Mouse (Mus musculus) CH12.LX (cell line): ENCODE measurements around the gene Pald1. TPM values are rescaled to one million over a fixed set of nuclear protein-coding genes. Genes with fewer than 3 reads are reported as not detected.

Experiments used
- DNase-seq: peaks from one replicate; pipeline ENCODE4 v3.0.0-alpha.2; 2013; ENCODE audit errors: extremely low read depth
- H3K27ac ChIP-seq: 2 replicates; pipeline ENCODE4 v1.5.1; 2012; ENCODE audit warnings: low read depth, mild to moderate bottlenecking, control low read depth, moderate library complexity; ENCODE audit not compliant: insufficient read depth
- H3K27me3 ChIP-seq: replicated peaks from 2 replicates; pipeline ENCODE3; 2012; ENCODE audit warnings: inconsistent platforms
- H3K36me3 ChIP-seq, 2 experiments: replicated peaks in 1 of 2; 2 replicates each; pipeline versions ENCODE3 to v1.6.1; 2012; ENCODE audit warnings: inconsistent platforms in 1 of 2, low read length in 1 of 2, mild to moderate bottlenecking in 1 of 2, mixed read lengths in 1 of 2, moderate library complexity in 1 of 2; ENCODE audit not compliant: control insufficient read depth in 1 of 2, insufficient read depth in 1 of 2
- H3K4me1 ChIP-seq, 2 experiments: 2 replicates each; pipeline ENCODE4 v1.6.1; 2012; ENCODE audit warnings: inconsistent platforms in 1 of 2, moderate library complexity in 1 of 2; ENCODE audit not compliant: insufficient read depth in 2 of 2, control insufficient read depth in 1 of 2
- H3K4me2 ChIP-seq: 2 replicates; pipeline ENCODE4 v1.6.1; 2012; ENCODE audit warnings: low read depth, mild to moderate bottlenecking, control low read depth; ENCODE audit not compliant: poor library complexity, insufficient read depth, severe bottlenecking
- H3K4me3 ChIP-seq, 3 experiments: fragments of 150-350 bp in 1 of 3; sonication (generic) in 1 of 3; replicated peaks in 1 of 3; 2 replicates each; pipeline versions ENCODE3 to v1.5.1; 2011 to 2012; ENCODE audit warnings: low read depth in 2 of 3, low read length in 2 of 3, mild to moderate bottlenecking in 2 of 3, moderate library complexity in 2 of 3, control low read depth in 1 of 3, improper control_type of control experiment in 1 of 3, inconsistent platforms in 1 of 3, mixed read lengths in 1 of 3; ENCODE audit not compliant: poor library complexity in 1 of 3
- H3K79me2 ChIP-seq: replicated peaks from 2 replicates; pipeline ENCODE4 v1.6.1; 2012; ENCODE audit warnings: mild to moderate bottlenecking, moderate library complexity; ENCODE audit not compliant: control insufficient read depth, poor library complexity, insufficient read depth, severe bottlenecking; ENCODE audit errors: extremely low read depth
- H3K9ac ChIP-seq: 2 replicates; pipeline ENCODE4 v1.6.1; 2012; ENCODE audit warnings: low read depth, mild to moderate bottlenecking, control low read depth, moderate library complexity; ENCODE audit not compliant: insufficient read depth
- H3K9me3 ChIP-seq: replicated peaks from 2 replicates; pipeline ENCODE3; 2012; ENCODE audit warnings: low read length, inconsistent platforms, mixed read lengths
- BHLHE40 ChIP-seq: IDR thresholded peaks from 2 replicates; pipeline ENCODE4 v1.6.1; 2011; ENCODE audit warnings: mild to moderate bottlenecking, low read depth, low read length, improper control_type of control experiment
- CHD1 ChIP-seq: IDR thresholded peaks from 2 replicates; pipeline ENCODE4 v1.6.1; 2012; ENCODE audit warnings: low read depth, low read length, improper control_type of control experiment, inconsistent platforms
- CTCF ChIP-seq, 2 experiments: IDR thresholded peaks in 1 of 2; conservative IDR thresholded peaks in 1 of 2; 2 replicates each; pipeline ENCODE4 v1.5.1; 2011 to 2012; ENCODE audit warnings: low read depth in 2 of 2, low read length in 2 of 2, improper control_type of control experiment in 1 of 2, inconsistent platforms in 1 of 2, mild to moderate bottlenecking in 1 of 2, moderate library complexity in 1 of 2
- E2F4 ChIP-seq: IDR thresholded peaks from 2 replicates; pipeline ENCODE4 v1.6.1; 2011; ENCODE audit warnings: low read depth, low read length, improper control_type of control experiment; ENCODE audit not compliant: insufficient replicate concordance
- GABPA ChIP-seq: IDR thresholded peaks from 2 replicates; pipeline ENCODE4 v1.6.1; 2012; ENCODE audit warnings: low read depth, low read length, improper control_type of control experiment, inconsistent platforms; ENCODE audit not compliant: insufficient replicate concordance
- IRF4 ChIP-seq: IDR thresholded peaks from 2 replicates; pipeline ENCODE4 v1.6.1; 2014; ENCODE audit warnings: low read depth, mild to moderate bottlenecking, inconsistent platforms, low read length, improper control_type of control experiment
- JUN ChIP-seq: IDR thresholded peaks from 2 replicates; pipeline ENCODE4 v1.6.1; 2011; ENCODE audit warnings: low read depth, mild to moderate bottlenecking, low read length, improper control_type of control experiment, moderate library complexity; ENCODE audit not compliant: insufficient read depth
- JUND ChIP-seq: conservative IDR thresholded peaks from 2 replicates; pipeline ENCODE4 v1.6.1; 2011; ENCODE audit warnings: low read depth, low read length, improper control_type of control experiment
- MAFK ChIP-seq: IDR thresholded peaks from 2 replicates; pipeline ENCODE4 v1.6.1; 2011; ENCODE audit warnings: low read length, improper control_type of control experiment; ENCODE audit not compliant: insufficient replicate concordance
- MAX ChIP-seq: IDR thresholded peaks from 2 replicates; pipeline ENCODE4 v1.6.1; 2011; ENCODE audit warnings: low read length, improper control_type of control experiment
- MAZ ChIP-seq: IDR thresholded peaks from 2 replicates; pipeline ENCODE4 v1.6.1; 2012; ENCODE audit warnings: low read depth, mild to moderate bottlenecking, inconsistent platforms, low read length, improper control_type of control experiment, moderate library complexity
- MEF2A ChIP-seq: IDR thresholded peaks from 2 replicates; pipeline ENCODE4 v1.6.1; 2014; ENCODE audit warnings: low read depth, mild to moderate bottlenecking, inconsistent platforms, low read length, improper control_type of control experiment, borderline replicate concordance
- MXI1 ChIP-seq: IDR thresholded peaks from 2 replicates; pipeline ENCODE4 v1.6.1; 2011; ENCODE audit warnings: mild to moderate bottlenecking, low read depth, low read length, improper control_type of control experiment
- NELFE ChIP-seq: IDR thresholded peaks from 2 replicates; pipeline ENCODE4 v1.6.1; 2011; ENCODE audit warnings: low read depth, low read length, improper control_type of control experiment
- NRF1 ChIP-seq: IDR thresholded peaks from 2 replicates; pipeline ENCODE4 v1.6.1; 2014; ENCODE audit warnings: low read depth, mild to moderate bottlenecking, inconsistent platforms, low read length, improper control_type of control experiment, moderate library complexity
- POLR2AphosphoS2 ChIP-seq: IDR thresholded peaks from 2 replicates; pipeline ENCODE4 v1.6.1; 2011; ENCODE audit warnings: low read depth, low read length, improper control_type of control experiment
- RAD21 ChIP-seq: IDR thresholded peaks from 2 replicates; pipeline ENCODE4 v1.6.1; 2011; ENCODE audit warnings: low read depth, mild to moderate bottlenecking, low read length, improper control_type of control experiment, moderate library complexity
- RCOR1 ChIP-seq: conservative IDR thresholded peaks from 2 replicates; pipeline ENCODE4 v1.6.1; 2012; ENCODE audit warnings: low read depth, mild to moderate bottlenecking, inconsistent platforms, low read length, improper control_type of control experiment
- SIN3A ChIP-seq: IDR thresholded peaks from 2 replicates; pipeline ENCODE4 v1.6.1; 2012; ENCODE audit warnings: low read length, improper control_type of control experiment, inconsistent platforms
- SMC3 ChIP-seq: IDR thresholded peaks from 2 replicates; pipeline ENCODE4 v1.6.1; 2011; ENCODE audit warnings: low read depth, low read length, improper control_type of control experiment
- TBP ChIP-seq: conservative IDR thresholded peaks from 2 replicates; pipeline ENCODE4 v1.6.1; 2011; ENCODE audit warnings: low read depth, low read length, improper control_type of control experiment
- TCF12 ChIP-seq: IDR thresholded peaks from 2 replicates; pipeline ENCODE4 v1.6.1; 2014; ENCODE audit warnings: low read depth, mild to moderate bottlenecking, inconsistent platforms, low read length, improper control_type of control experiment
- USF2 ChIP-seq: conservative IDR thresholded peaks from 2 replicates; pipeline ENCODE4 v1.6.1; 2011; ENCODE audit warnings: low read depth, low read length, improper control_type of control experiment
- ZC3H11A ChIP-seq: IDR thresholded peaks from 2 replicates; pipeline ENCODE4 v1.6.1; 2012; ENCODE audit warnings: low read depth, mild to moderate bottlenecking, inconsistent platforms, low read length, improper control_type of control experiment
- ZKSCAN1 ChIP-seq: IDR thresholded peaks from 2 replicates; pipeline ENCODE4 v1.6.1; 2012; ENCODE audit warnings: low read depth, inconsistent platforms, low read length, improper control_type of control experiment, borderline replicate concordance
- ZNF384 ChIP-seq: IDR thresholded peaks from 2 replicates; pipeline ENCODE4 v1.6.1; 2012; ENCODE audit warnings: low read depth, low read length, improper control_type of control experiment, inconsistent platforms
- dilution Hi-C: fragments of 300-500 bp; cut with MboI; formaldehyde crosslinking; loops from 2 replicates; pipeline ENCODE4 v1.14.3; 2020; ENCODE audit warnings: low sequenced_read_pairs; ENCODE audit not compliant: extremely low pct_unique_long_range_greater_than_20kb, extremely low pct_ligation_motif_present
- in situ Hi-C: fragments of 300-500 bp; cut with MboI; formaldehyde crosslinking; loops from 3 replicates; pipeline ENCODE4 v1.14.3; 2019; ENCODE audit warnings: low sequenced_read_pairs, low pct_ligation_motif_present, low pct_unique_long_range_greater_than_20kb, mixed read lengths
- polyA plus RNA-seq: library from polyadenylated mRNA; unstranded; fragments of >175 nt; gene quantifications from 2 replicates; pipeline ENCODE4 v1.2.1, GENCODE M21; 2012; ENCODE audit warnings: low read depth; ENCODE audit not compliant: insufficient read length
- total RNA-seq, 2 experiments: library from RNA; depleted of rRNA; stranded (reverse); fragments of 300-350 nt in 1 of 2; fragments of >200 nt in 1 of 2; gene quantifications; 2 replicates each; pipeline ENCODE4 v1.2.3; 2012 to 2014

Pald1 gene
- total and polyA plus RNA-seq, 3 experiments, result 1.5 to 2.0 (median 1.5) TPM

- DNase-seq, result no peak
- H3K4me3 ChIP-seq, result no peak overlapping the region
- in situ Hi-C loops, result no loop called here
- peaks cover 6% of the 10 kb centered on the region for H3K9me3 ChIP-seq
- no peak overlapping the region for H3K9ac ChIP-seq
- dilution Hi-C loops, result no loop called here
- H3K27me3 ChIP-seq, result no peaks in the 10 kb centered on the region
- H3K79me2 ChIP-seq, result no peaks in the 10 kb centered on the region
- peaks cover 0 to 1% of the 10 kb centered on the region in 2 experiments for H3K36me3 ChIP-seq
- H3K4me1 ChIP-seq, result peaks cover 0 to under 1% of the 10 kb centered on the region in 2 experiments; a peak in 2 of 4 replicates
- H3K4me2 ChIP-seq, result no peak overlapping the region
- TF ChIP-seq ZKSCAN1 (no peak), JUN (no peak), CTCF (conservative IDR thresholded peaks at IDR 0.05 in 1 of 2, IDR thresholded peaks at IDR 0.05 in 1 of 2; ENCODE audit: low read depth in 2 of 2, low read length in 2 of 2) (no peak), POLR2AphosphoS2 (no peak), E2F4 (no peak), MXI1 (no peak), MAFK (no peak), ZC3H11A (no peak), USF2 (no peak), NRF1 (no peak), BHLHE40 (no peak)
- H3K27ac ChIP-seq, result no peak overlapping the region
Measured at GRCm38 (mm10) chr10:61360667-61361066, 22.7 kb downstream of the Pald1 start.

GRCm38 (mm10) chr10:61359411-61359810 lies 23.9 kb downstream of the Pald1 start:
- in situ Hi-C loops (no loop called here), dilution Hi-C loops (no loop called here)
- Histone ChIP-seq H3K27ac (no peak overlapping the region), H3K79me2 (no peaks in the 10 kb centered on the region), H3K4me3 (no peak overlapping the region), H3K9ac (no peak overlapping the region), H3K4me2 (no peak overlapping the region), H3K36me3 (peaks cover 0 to 3% of the 10 kb centered on the region in 2 experiments), H3K27me3 (no peaks in the 10 kb centered on the region), H3K9me3 (peaks cover 6% of the 10 kb centered on the region), H3K4me1 (no peaks in the 10 kb centered on the region)
- no peak for DNase-seq
- TF ChIP-seq SIN3A, result no peak
- TF ChIP-seq RCOR1, result no peak
- TF ChIP-seq MAZ, result no peak
- TF ChIP-seq NRF1, result no peak
- no peak for TF ChIP-seq SMC3
- TF ChIP-seq ZNF384, result no peak
- no peak for TF ChIP-seq TCF12
- no peak for TF ChIP-seq JUND
- TF ChIP-seq NELFE, result no peak
- no peak for TF ChIP-seq MAX
- no peak for TF ChIP-seq TBP
- no peak for TF ChIP-seq MEF2A
- TF ChIP-seq IRF4, result no peak
- TF ChIP-seq RAD21, result no peak
- TF ChIP-seq MXI1, result no peak
- TF ChIP-seq BHLHE40, result no peak
- no peak for TF ChIP-seq GABPA
- no peak for TF ChIP-seq CHD1
